Mouse (Mus musculus) brain, embryonic 14.5 days (tissue): ENCODE measurements at regions not wholly inside any gene's neighbourhood (a gene's known extent, or its start where the extent isn't known, plus 50 kb on each side); places are given as distances from the start of the nearest gene placed in this dataset.

Source experiments
- CTCF ChIP-seq: fragments of 200-500 bp; IDR thresholded peaks from 2 replicates; pipeline ENCODE4 v1.5.1; 2012; ENCODE audit warnings: inconsistent platforms, mild to moderate bottlenecking, moderate library complexity, borderline replicate concordance; ENCODE audit not compliant: insufficient read depth, insufficient read length; ENCODE audit errors: extremely low read depth
- POLR2A ChIP-seq: fragments of 200-500 bp; IDR thresholded peaks from 2 replicates; pipeline ENCODE4 v1.6.1; 2012; ENCODE audit warnings: mild to moderate bottlenecking, inconsistent platforms, borderline replicate concordance; ENCODE audit not compliant: poor library complexity, insufficient read depth, insufficient read length, severe bottlenecking; ENCODE audit errors: extremely low read depth

DNA sequence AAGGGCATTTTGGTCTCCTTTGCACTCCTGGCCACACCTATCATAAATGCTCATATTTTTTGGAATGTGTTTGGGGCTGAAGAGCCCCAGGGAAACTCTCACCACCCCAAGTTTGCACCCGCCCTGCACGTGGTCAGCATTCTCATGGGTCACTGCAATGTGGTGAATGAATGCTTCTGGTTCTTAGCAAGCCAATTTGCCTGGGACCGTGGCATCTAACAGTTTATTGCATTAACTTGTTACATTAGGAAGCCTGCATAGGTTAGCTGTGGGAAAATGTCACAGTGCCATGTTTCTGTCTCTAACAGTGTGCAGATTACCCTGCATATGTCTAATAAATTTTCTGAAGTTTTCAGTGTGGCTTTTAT is 55.7 kb upstream of the Ccdc80 start:
- TF ChIP-seq CTCF (no peak), POLR2A (no peak)
